Mouse (Mus musculus) layer of hippocampus, postnatal 25 days (tissue): Measurements from ENCODE around the gene Klhl29. TPM values are rescaled to one million over a fixed set of nuclear protein-coding genes. Genes with fewer than 3 reads are reported as not detected.

Experiments
- DNase-seq, 2 experiments: peaks; one replicate each; pipeline ENCODE4 v3.0.0; 2022; ENCODE audit warnings: mixed read lengths in 2 of 2, low spot score in 1 of 2; ENCODE audit errors: extremely low spot score in 1 of 2
- total RNA-seq, 2 experiments: library from RNA; stranded (reverse); gene quantifications; 2 replicates each; pipeline ENCODE4 v1.2.3; 2021

Gene Klhl29
- total RNA-seq, 2 experiments from 2014 or later, result 37.5 to 39.5 TPM

DNA sequence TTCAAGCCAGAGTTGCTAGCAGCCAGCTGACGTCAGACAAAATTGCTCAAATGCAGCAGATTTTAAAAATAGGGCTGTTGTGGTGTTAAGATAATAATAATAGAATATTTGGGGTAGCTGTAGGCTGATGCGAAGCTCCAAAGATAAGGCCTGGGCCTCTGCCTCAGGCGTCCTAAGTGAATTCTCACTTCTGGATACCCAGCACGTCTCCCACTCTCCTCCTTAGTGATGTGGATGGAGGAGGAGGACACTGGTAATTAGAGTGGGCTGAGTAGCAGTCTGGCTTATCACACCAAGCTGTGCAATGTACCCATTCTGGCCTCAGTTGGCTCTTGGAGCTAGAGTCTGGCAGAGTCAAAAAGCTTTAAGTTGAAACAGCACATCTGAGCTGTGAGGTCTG is 118.3 kb downstream of the Klhl29 start:
- no peak for DNase-seq

- no peak for DNase-seq
Observed at GRCm38 (mm10) chr12:5255079-5255478, 120.4 kb downstream of the Klhl29 start.

DNA sequence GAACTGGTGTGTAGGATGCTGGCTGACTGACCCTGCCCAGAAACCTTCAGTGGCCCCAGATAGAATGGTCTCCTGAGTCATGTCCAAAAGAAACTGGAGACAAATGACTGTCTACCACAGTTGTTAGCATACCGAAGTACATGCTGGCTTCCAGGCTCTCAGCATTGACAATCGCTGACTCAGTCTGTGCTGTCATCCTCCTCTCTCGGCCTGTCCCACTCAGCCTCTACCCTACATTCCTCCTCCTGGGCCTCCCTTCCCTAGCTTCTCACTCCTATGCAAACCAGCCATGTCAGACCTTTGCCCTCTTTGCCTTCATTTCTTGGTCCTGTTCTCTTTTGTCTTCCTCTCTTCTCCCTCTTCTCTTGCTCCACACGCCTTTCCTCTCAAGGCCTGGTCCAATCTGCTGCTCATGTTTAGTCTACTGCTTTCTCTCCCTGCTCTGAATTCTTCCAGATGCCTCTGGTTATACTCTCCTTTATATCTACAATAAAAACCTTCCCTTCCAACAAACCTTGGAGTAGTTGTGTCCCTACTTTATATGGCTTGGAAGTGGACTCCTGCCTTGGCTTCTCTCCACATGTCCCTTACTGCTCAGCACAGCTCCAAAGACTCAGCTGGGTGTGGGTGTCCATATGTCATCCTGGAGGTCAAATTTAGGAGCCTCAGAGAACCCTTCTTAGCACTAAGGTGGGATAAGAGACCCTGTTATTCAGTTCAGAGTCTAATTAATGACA is 121.1 kb downstream of the Klhl29 start:
- no peak for DNase-seq

DNA sequence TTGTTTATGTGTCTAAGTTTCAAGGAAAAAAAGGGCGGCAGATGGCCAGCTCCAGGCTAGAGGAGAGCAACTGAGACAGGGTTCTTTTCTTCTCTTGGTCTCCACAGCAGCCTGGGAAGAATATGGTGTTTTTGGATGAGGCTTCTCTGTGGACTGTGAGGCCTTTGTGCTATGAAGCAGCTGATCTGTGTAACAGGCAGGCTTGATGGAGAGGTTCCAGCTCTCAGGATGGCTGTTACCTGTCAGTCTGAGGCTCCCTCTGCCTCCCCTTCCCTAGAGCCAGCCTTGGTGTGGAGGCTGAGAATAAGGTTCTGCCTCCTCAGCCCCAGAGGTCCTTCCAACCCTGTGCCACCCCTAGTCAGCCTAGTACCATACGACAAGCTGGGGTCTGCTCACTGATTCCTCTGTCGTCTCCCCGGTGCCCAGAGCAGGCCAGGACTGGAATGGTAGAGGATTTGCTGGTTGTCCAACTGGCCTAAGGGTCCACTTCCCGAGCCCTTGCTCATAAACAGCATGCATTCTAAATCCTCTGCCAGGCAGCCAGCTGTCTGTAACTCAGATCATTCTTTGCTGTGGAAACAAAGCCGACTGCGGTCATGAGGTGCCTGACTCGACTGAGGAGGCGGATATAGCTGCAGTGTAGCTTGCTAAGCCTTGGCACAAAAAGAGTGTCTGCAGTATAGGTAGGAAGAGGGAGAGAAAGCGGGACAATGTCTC is 122.0 kb downstream of the Klhl29 start:
- no peak for DNase-seq

DNA sequence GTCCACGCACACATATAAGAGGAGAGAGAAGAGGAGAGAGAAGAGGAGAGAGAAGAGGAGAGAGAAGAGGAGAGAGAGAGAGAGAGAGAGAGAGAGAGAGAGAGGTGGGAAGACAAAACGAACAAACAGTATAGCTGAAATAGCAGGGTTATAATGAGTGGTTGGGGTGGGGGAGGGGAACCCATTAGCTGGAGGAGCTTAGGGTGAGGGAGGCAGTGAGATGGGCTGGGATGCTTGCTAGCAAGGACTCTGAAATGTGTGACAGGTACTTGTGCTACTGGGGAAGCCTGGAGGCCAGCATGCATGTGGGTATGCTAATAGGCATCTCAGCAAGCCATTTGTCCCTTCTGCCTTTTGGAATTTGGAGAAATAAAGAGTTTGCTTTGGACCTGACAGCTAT is 122.9 kb downstream of the Klhl29 start:
- DNase-seq, result no peak

DNA sequence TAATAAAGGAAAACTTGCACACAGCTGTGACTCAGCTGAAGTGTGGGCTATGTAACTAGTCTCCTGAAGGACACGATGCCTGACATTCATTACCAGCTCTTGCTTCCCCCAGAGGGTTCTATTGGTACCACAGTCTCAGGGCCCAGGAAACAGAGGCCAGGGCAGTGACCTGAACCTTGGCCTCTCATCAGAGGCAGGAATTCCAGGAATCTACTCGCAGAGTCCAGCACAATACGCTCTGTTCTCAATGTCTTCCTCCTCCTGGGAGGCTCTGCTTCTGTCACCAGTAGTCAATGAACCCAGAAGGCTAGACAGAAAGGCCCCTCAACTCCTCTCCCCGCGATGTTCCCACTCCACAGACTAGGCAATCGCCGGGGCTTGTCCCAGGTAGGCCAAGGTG is 125.4 kb downstream of the Klhl29 start:
- no peak for DNase-seq

GRCm38 (mm10) chr12:5249068-5249467 is 126.4 kb downstream of the Klhl29 start:
- DNase-seq, result no peak

DNA sequence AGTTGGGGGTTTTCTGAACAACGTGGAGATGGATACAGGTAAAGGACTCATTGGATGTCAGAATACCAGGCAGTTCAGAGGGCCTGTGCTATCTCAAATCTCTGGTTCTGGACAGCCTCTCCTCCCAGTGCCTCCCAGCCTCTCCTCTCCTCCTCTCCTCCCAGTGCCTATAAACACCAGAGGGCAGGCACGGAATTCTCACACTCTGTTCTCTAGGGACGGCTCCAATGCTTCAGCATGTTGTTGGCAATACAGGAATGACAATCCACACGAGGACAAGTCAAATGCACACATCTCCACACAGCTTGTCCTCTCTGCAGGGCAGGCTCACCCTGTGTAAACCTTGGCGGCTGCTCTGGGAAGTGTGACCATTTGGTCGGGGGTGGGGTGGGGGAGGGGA is 128.0 kb downstream of the Klhl29 start:
- no peak for DNase-seq

DNA sequence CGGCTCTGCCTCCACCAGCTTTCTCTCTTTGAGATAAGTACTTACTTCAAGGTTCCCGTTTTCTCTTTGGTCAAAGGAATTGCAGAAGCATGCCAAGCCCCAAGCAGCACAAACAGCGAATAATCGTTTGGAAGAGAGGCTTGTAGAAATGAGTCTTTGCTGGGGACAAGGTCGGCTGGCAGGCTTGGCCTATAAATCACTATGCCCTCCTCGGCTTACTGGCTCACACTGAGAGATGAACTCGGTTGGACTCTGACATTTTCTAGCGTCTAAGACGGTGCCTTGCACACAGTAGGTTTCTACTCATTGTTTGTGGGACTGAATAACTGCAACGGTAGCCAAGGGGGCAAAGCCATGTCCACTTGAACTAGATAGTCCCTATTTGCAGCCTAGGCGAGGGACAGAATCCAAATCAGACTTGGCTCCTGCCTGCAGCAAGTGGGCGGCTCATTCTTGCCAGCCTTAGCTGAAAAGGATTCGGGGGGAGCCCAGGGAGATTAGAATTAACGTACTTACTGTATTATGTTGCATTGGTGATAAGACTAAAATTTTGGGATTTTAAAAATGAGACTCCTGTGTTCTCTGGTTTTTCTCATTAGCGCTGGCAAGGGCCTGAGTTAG is 128.7 kb downstream of the Klhl29 start:
- DNase-seq, result no peak

GRCm38 (mm10) chr12:5246193-5246621 is 129.3 kb downstream of the Klhl29 start:
- no peak for DNase-seq

GRCm38 (mm10) chr12:5245207-5245597 is 130.3 kb downstream of the Klhl29 start:
- no peak for DNase-seq

DNA sequence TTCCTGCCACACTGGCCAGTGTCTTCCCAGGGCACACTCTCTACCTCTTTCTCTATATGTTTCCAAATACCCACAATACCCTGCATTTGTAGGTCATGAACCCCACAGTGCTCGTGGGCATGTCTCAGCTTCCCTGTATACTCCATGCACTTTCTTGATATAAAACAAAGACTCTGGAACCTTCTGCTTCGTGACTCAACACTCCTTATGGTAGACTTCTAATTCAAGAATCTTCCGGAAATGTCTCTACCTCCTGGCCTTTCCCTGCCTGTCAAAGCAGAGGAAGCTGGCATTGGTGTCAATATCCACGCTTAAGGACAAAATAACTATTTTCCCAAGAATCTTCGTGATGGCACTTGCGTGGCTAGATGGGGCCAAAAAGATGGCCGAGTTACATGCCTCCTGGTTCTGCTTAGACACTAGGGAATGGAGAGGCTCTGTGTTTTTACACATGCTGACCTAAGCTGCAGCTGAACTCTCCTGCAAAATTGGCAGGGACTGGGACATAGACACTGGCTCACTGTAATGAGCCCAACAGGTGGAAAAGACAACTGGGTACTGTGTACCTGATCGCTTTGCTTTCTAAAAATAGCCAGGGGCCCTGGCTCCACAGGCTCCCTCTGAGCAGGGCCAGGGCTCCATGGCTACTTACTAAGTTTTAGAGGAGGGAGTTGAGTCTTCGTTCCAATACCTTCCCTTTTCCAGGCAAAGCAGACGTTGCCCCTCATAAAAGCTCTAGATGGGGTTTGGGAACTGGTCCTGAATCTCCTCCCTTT is 130.9 kb downstream of the Klhl29 start:
- no peak for DNase-seq

DNA sequence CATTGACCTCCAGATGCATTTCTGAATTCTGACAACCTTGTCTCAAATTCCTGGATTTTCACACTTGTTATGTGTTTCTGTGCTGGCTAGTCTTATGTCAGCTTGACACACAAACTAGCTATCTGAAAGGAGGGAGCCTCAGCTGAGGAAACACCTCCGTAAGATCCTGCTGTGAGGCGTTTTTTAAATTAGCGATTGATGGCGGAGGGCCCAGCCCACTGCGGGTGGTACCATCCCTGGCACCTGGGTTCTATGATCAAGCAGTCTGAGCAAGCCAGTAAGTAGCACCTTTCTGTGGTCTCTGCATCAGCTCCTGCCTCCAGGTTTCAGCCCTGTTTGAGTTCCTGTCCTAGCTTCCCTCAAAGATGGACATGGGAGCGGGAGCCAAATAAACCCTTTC is 131.6 kb downstream of the Klhl29 start:
- DNase-seq, result no peak

DNA sequence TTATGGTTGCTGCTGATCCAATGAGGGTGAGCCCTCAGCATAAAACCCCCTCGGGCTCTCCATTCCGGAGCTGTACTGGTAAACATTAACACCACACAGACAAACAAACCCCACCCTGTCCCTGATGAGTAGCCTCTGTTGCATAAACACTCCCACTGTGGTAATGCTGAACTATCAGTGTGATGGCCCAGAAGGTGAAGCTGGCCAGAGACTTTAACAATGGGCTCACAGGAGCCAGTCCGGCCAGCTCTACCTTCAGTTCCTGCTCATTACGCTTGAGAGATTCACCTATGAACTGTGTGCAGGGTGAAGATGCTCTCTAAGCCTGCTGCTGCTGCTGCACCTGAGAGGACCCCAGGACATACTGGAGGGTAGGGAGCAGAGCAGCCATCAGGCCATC is 132.0 kb downstream of the Klhl29 start:
- no peak for DNase-seq

- DNase-seq, result no peak
Observed at GRCm38 (mm10) chr12:5242551-5243330, 132.7 kb downstream of the Klhl29 start.

GRCm38 (mm10) chr12:5239451-5240245 is 135.8 kb downstream of the Klhl29 start:
- no peak for DNase-seq

DNA sequence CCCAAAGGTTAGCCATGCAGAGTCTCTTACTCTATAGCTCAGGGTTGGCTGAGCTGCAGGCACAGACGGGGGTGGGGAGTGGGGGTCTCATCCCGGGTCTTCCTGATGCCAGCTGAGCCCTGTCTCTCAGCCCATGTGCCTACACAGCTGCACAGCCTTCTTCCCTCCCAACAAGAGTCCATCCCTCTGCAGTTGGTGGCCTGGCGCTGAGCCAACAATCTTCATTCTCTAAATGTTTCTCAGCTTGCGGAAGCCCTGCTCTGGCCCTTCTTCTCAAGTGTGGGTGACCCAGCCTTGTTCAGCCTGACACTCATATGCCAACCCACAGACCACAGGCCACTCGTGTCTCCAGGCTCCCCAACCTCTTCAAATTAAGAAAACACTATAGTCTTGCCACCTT is 138.4 kb downstream of the Klhl29 start:
- DNase-seq, result no peak

DNA sequence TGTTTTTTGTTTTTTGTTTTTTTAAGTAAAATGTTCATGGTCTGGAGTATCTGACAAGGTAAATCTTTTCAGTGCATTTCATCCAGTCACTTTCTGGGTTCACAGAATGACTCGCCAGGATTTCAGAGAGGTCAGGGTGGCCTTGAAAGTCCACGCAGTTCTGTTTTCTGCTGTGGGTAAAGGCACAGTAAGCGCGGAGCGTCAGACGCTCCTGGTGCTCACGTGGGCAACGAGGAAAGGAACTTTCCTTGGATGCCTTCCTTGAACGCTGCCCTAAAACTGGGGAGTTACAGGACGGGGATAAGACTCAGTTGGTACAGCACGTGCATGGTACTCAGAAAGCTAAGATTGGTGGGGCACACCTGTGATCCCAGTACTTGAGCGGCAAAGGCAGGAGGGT is 139.9 kb downstream of the Klhl29 start:
- no peak for DNase-seq

DNA sequence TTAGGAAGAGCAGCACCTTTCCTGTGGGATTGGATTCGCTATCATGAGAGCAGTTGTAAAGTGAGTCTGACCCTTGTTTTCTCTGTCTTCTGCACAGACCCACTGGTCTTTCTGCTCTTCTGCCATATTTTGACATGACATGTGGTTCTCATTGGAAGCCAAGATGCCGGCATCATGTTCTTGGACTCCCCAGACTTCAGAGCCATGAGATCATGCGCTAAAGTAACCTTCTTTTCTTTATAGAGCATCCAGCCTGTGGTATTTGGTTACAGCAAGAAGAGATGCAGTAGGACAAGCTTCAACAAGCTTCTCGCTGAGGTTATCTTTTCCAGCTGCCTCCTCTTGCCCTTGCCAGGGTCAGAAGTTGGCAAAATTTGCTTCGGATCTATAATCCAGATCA is 145.0 kb downstream of the Klhl29 start:
- no peak for DNase-seq
